Mouse (Mus musculus) intestine, embryonic 15.5 days (tissue): Measurements from ENCODE around the gene Synpo2l. TPM values are rescaled to one million over a fixed set of nuclear protein-coding genes. Genes with fewer than 3 reads are reported as not detected.

Experiments
- ATAC-seq: fragments of 200-750 bp; cut with Nextera tagmentation; 2 replicates; pipeline ENCODE4 v1.8.0; 2017; ENCODE audit warnings: moderate TSS enrichment, moderate library complexity
- H3K27ac ChIP-seq: fragments of 300-500 bp; sonication (generic); 2 replicates; pipeline ENCODE4 v1.5.1; 2015; ENCODE audit warnings: mild to moderate bottlenecking, inconsistent platforms
- H3K27me3 ChIP-seq: fragments of 300-500 bp; sonication (generic); replicated peaks from 2 replicates; pipeline ENCODE4 v1.6.1; 2015; ENCODE audit warnings: inconsistent platforms
- H3K36me3 ChIP-seq: fragments of 300-500 bp; sonication (generic); 2 replicates; pipeline ENCODE4 v1.6.1; 2015; ENCODE audit warnings: inconsistent platforms
- H3K4me1 ChIP-seq: fragments of 300-500 bp; sonication (generic); replicated peaks from 2 replicates; pipeline ENCODE4 v1.6.1; 2015; ENCODE audit warnings: inconsistent platforms
- H3K4me2 ChIP-seq: fragments of 300-500 bp; sonication (generic); replicated peaks from 2 replicates; pipeline ENCODE4 v1.6.1; 2015; ENCODE audit warnings: mild to moderate bottlenecking, inconsistent platforms
- H3K4me3 ChIP-seq: fragments of 300-500 bp; sonication (generic); replicated peaks from 2 replicates; pipeline ENCODE4 v1.5.1; 2015; ENCODE audit warnings: inconsistent platforms
- H3K9ac ChIP-seq: fragments of 300-500 bp; sonication (generic); 2 replicates; pipeline ENCODE4 v1.6.1; 2015; ENCODE audit warnings: inconsistent platforms
- H3K9me3 ChIP-seq: fragments of 300-500 bp; sonication (generic); 2 replicates; pipeline ENCODE4 v1.6.1; 2016; ENCODE audit warnings: inconsistent platforms
- WGBS: fragments of 180-500 bp; shearing (Covaris S2); methylation state at CpG from one replicate; pipeline ENCODE4 v1.1.7; 2015; 5-methylcytosine and 5-hydroxymethylcytosine counted together
- polyA plus RNA-seq: library from polyadenylated mRNA; unstranded; fragments of >200 nt; fragmentation: Nextera tagmentation; extraction: Ambion mirVana; gene quantifications from 2 replicates; pipeline ENCODE4 v1.2.1, GENCODE M21; 2015

Gene Synpo2l
- polyA plus RNA-seq, 1 experiment from 2014 or later = 0.52 TPM

- H3K36me3 ChIP-seq = no peaks in the 10 kb centered on the region
- H3K4me2 ChIP-seq = no peak overlapping the region
- H3K4me3 ChIP-seq = no peak overlapping the region
- no peak overlapping the region for H3K27ac ChIP-seq
- WGBS = 73% methylated on average over 4 of the region's 4 CpGs
- ATAC-seq = no peak
- H3K4me1 ChIP-seq = no peaks in the 10 kb centered on the region
- H3K9me3 ChIP-seq = no peaks in the 10 kb centered on the region
- no peak overlapping the region for H3K9ac ChIP-seq
- no peaks in the 10 kb centered on the region for H3K27me3 ChIP-seq
Measured at GRCm38 (mm10) chr14:20610146-20610545, 58.0 kb downstream of the Synpo2l start.

GRCm38 (mm10) chr14:20609519-20609918, 58.6 kb downstream of the Synpo2l start:
- Histone ChIP-seq H3K27me3 (no peaks in the 10 kb centered on the region), H3K4me2 (no peak overlapping the region), H3K4me3 (no peak overlapping the region), H3K9ac (no peak overlapping the region), H3K36me3 (no peaks in the 10 kb centered on the region), H3K9me3 (no peaks in the 10 kb centered on the region), H3K27ac (no peak overlapping the region), H3K4me1 (no peaks in the 10 kb centered on the region)
- no peak for ATAC-seq
- 74% methylated on average over 3 of the region's 3 CpGs for WGBS

Other genes with a start within 250 kb of the Synpo2l start
- gene Cfap70, start 216.1 kb downstream of the Synpo2l start, polyA plus RNA-seq = 0.18 and 0.28 TPM in 2 replicates
- 45.5 and 47.0 TPM in 2 replicates for gene Anxa7, start 188.2 kb downstream of the Synpo2l start, polyA plus RNA-seq
- 0.54 and 0.98 TPM in 2 replicates for gene Mss51, start 171.5 kb downstream of the Synpo2l start, polyA plus RNA-seq
- gene Ppp3cb, start 121.8 kb downstream of the Synpo2l start, polyA plus RNA-seq = 37.9 and 38.8 TPM in 2 replicates
- 3.8 and 4.4 TPM in 2 replicates for gene Usp54, start 27.3 kb downstream of the Synpo2l start, polyA plus RNA-seq
- gene Myoz1, start 11.8 kb downstream of the Synpo2l start, polyA plus RNA-seq = 0.13 and 0.57 TPM in 2 replicates
- gene Sec24c, start 6.0 kb upstream of the Synpo2l start, polyA plus RNA-seq = 82.8 and 96.2 TPM in 2 replicates
- 21.2 and 22.8 TPM in 2 replicates for gene Fut11, start 26.6 kb upstream of the Synpo2l start, polyA plus RNA-seq
- gene Chchd1, start 34.7 kb upstream of the Synpo2l start, polyA plus RNA-seq = 191 and 227 TPM in 2 replicates
- 21.2 and 23.5 TPM in 2 replicates for gene Zswim8, start 39.2 kb upstream of the Synpo2l start, polyA plus RNA-seq
- 20.4 and 21.9 TPM in 2 replicates for gene Ndst2, start 66.2 kb upstream of the Synpo2l start, polyA plus RNA-seq
- 37.1 and 42.3 TPM in 2 replicates for gene Camk2g, start 125.7 kb upstream of the Synpo2l start, polyA plus RNA-seq
- gene Plau, start 168.3 kb upstream of the Synpo2l start, polyA plus RNA-seq = 2.5 and 2.9 TPM in 2 replicates